Mouse (Mus musculus): ENCODE data around the gene Ptpn3. TPM values are rescaled to one million over a fixed set of nuclear protein-coding genes. Genes with fewer than 3 reads are reported as not detected.

Ptpn3 gene
- 3.6 and 4.0 TPM in 2 replicates for polyA plus RNA-seq (2012; rRNA removed)

GRCm38 (mm10) chr4:57301410-57302313, at the start of gene Ptpn3:
Gene Ptpn3 (minus strand): TSS chr4:57301837.

GRCm38 (mm10) chr4:57143026-57143937, 158.4 kb downstream of the Ptpn3 start, which contains the start of gene Epb41l4b:
Gene Epb41l4b (minus strand): TSS chr4:57143437.

Other genes starting within 250 kb of the Ptpn3 start
- 13.7 TPM in 2 replicates for gene Epb41l4b, start 158.4 kb downstream of the Ptpn3 start, polyA plus RNA-seq (2012; rRNA removed)
- 0.05 TPM in 2 replicates for gene Palm2, start 132.4 kb upstream of the Ptpn3 start, polyA plus RNA-seq (2012; rRNA removed)